Mouse (Mus musculus) myocyte (in vitro differentiated cells): ENCODE data around the gene Dpagt1. TPM values are rescaled to one million over a fixed set of nuclear protein-coding genes. Genes with fewer than 3 reads are reported as not detected.
A peak's percentile ranks its signal among the peaks of the same experiment; 100 is the strongest.

Source experiments
- H3K27me3 ChIP-seq: one replicate; pipeline ENCODE4 v1.6.1; 2011; ENCODE audit not compliant: control insufficient read depth, insufficient read depth, insufficient read length
- H3K36me3 ChIP-seq: one replicate; pipeline ENCODE4 v1.6.1; 2011; ENCODE audit not compliant: control insufficient read depth, insufficient read depth
- H3K4me2 ChIP-seq: one replicate; pipeline ENCODE4 v1.6.1; 2011; ENCODE audit warnings: low read depth, control low read depth
- H3K4me3 ChIP-seq: one replicate; pipeline ENCODE4 v1.5.1; 2011; ENCODE audit warnings: mild to moderate bottlenecking, control low read depth, moderate library complexity
- H3K79me2 ChIP-seq: one replicate; pipeline ENCODE4 v1.6.1; 2011; ENCODE audit not compliant: control insufficient read depth, insufficient read depth
- H3ac ChIP-seq: one replicate; pipeline ENCODE4 v1.6.1; 2011; ENCODE audit not compliant: control insufficient read depth, insufficient read length
- E2F4 ChIP-seq: IDR thresholded peaks from one replicate; pipeline ENCODE4 v1.6.1; 2011; ENCODE audit warnings: mild to moderate bottlenecking, control low read depth, moderate library complexity; ENCODE audit not compliant: insufficient read depth
- MAX ChIP-seq: IDR thresholded peaks from one replicate; pipeline ENCODE4 v1.6.1; 2011; ENCODE audit warnings: low read depth, mild to moderate bottlenecking, control low read depth
- MYOD1 ChIP-seq, 3 experiments: IDR thresholded peaks; one replicate each; pipeline ENCODE4 v1.6.1; 2011; ENCODE audit warnings: control low read depth in 2 of 3, low read depth in 2 of 3, mild to moderate bottlenecking in 2 of 3, moderate library complexity in 1 of 3; ENCODE audit not compliant: insufficient read length in 2 of 3, control insufficient read depth in 1 of 3
- POLR2A ChIP-seq: IDR thresholded peaks from one replicate; pipeline ENCODE4 v1.6.1; 2011; ENCODE audit warnings: low read depth, mild to moderate bottlenecking, control low read depth, moderate library complexity; ENCODE audit not compliant: insufficient read length
- POLR2AphosphoS2 ChIP-seq: IDR thresholded peaks from one replicate; pipeline ENCODE4 v1.6.1; 2011; ENCODE audit warnings: low read depth, control low read depth; ENCODE audit not compliant: insufficient read length
- REST ChIP-seq: IDR thresholded peaks from one replicate; pipeline ENCODE4 v1.6.1; 2011; ENCODE audit warnings: mild to moderate bottlenecking, control low read depth, moderate library complexity; ENCODE audit not compliant: insufficient read depth, insufficient read length
- SRF ChIP-seq: IDR thresholded peaks from one replicate; pipeline ENCODE4 v1.6.1; 2011; ENCODE audit warnings: low read depth; ENCODE audit not compliant: control insufficient read depth, insufficient read length
- TCF12 ChIP-seq: IDR thresholded peaks from one replicate; pipeline ENCODE4 v1.6.1; 2011; ENCODE audit warnings: mild to moderate bottlenecking, control low read depth; ENCODE audit not compliant: poor library complexity, insufficient read depth, severe bottlenecking
- polyA plus RNA-seq: library from polyadenylated mRNA; unstranded; fragments of >200 nt; fragmentation: generic; extraction: Trizol; gene quantifications from one replicate; pipeline ENCODE4 v1.2.1, GENCODE M21; 2012; ENCODE audit warnings: missing spikeins

The Dpagt1 gene
- polyA plus RNA-seq, 1 experiment = 26.3 TPM

GRCm38 (mm10) chr9:44379862-44380261, 54.0 kb downstream of the Dpagt1 start:
- Histone ChIP-seq H3K4me3 (peak overlapping the region; percentile 88), H3K36me3 (peaks cover 9% of the 10 kb centered on the region), H3ac (peak overlapping the region; percentile 65), H3K4me2 (peak overlapping the region; percentile 97), H3K79me2 (peaks cover 20% of the 10 kb centered on the region), H3K27me3 (no peaks in the 10 kb centered on the region)
- TF ChIP-seq E2F4 = no peak
- no peak for TF ChIP-seq POLR2A
- TF ChIP-seq MYOD1 (IDR thresholded peaks at IDR 0.05; ENCODE audit: control insufficient read depth in 1 of 3, insufficient read length in 2 of 3, low read depth in 2 of 3) = no peak
- TF ChIP-seq SRF = no peak
- no peak for TF ChIP-seq POLR2AphosphoS2
- TF ChIP-seq REST = no peak
- TF ChIP-seq TCF12 = no peak
- no peak for TF ChIP-seq MAX

Other genes starting within 250 kb of the Dpagt1 start
- gene Mfrp, start 224.3 kb upstream of the Dpagt1 start, polyA plus RNA-seq = 0.01 TPM
- 0.61 TPM for gene C1qtnf5, start 218.8 kb upstream of the Dpagt1 start, polyA plus RNA-seq
- 0.02 TPM for gene Gm49380, start 212.5 kb upstream of the Dpagt1 start, polyA plus RNA-seq
- gene Rnf26, start 212.5 kb upstream of the Dpagt1 start, polyA plus RNA-seq = 29.5 TPM
- 2.1 TPM for gene Mcam, start 191.6 kb upstream of the Dpagt1 start, polyA plus RNA-seq
- 4.5 TPM for gene Cbl, start 92.0 kb upstream of the Dpagt1 start, polyA plus RNA-seq
- not detected for gene Ccdc153, start 85.3 kb upstream of the Dpagt1 start, polyA plus RNA-seq
- 0.02 TPM for gene Pdzd3, start 74.5 kb upstream of the Dpagt1 start, polyA plus RNA-seq
- 7.2 TPM for gene Nlrx1, start 57.4 kb upstream of the Dpagt1 start, polyA plus RNA-seq
- gene Abcg4, start 37.4 kb upstream of the Dpagt1 start, polyA plus RNA-seq = 0.10 TPM
- 6.5 TPM for gene Hinfp, start 20.3 kb upstream of the Dpagt1 start, polyA plus RNA-seq
- 18.1 TPM for gene C2cd2l, start 5.7 kb upstream of the Dpagt1 start, polyA plus RNA-seq
- 123 TPM for gene H2afx, start 8.7 kb downstream of the Dpagt1 start, polyA plus RNA-seq
- 31.5 TPM for gene Hmbs, start 18.2 kb downstream of the Dpagt1 start, polyA plus RNA-seq
- 26.4 TPM for gene Vps11, start 35.7 kb downstream of the Dpagt1 start, polyA plus RNA-seq
- 45.9 TPM for gene Hyou1, start 53.5 kb downstream of the Dpagt1 start, polyA plus RNA-seq
- gene Slc37a4, start 70.8 kb downstream of the Dpagt1 start, polyA plus RNA-seq = 20.8 TPM
- 1,955 TPM for gene Rps25, start 81.1 kb downstream of the Dpagt1 start, polyA plus RNA-seq
- gene Trappc4, start 81.6 kb downstream of the Dpagt1 start, polyA plus RNA-seq = 119 TPM
- 15.6 TPM for gene Ccdc84, start 92.5 kb downstream of the Dpagt1 start, polyA plus RNA-seq
- not detected for gene Foxr1, start 115.1 kb downstream of the Dpagt1 start, polyA plus RNA-seq
- not detected for gene Upk2, start 129.0 kb downstream of the Dpagt1 start, polyA plus RNA-seq
- gene Bcl9l, start 156.8 kb downstream of the Dpagt1 start, polyA plus RNA-seq = 35.4 TPM
- gene Cxcr5, start 235.9 kb downstream of the Dpagt1 start, polyA plus RNA-seq = 0.01 TPM